Mouse (Mus musculus) heart, embryonic 11.5 days (tissue): Measurements from ENCODE around the gene Eif4e3. TPM values are rescaled to one million over a fixed set of nuclear protein-coding genes. Genes with fewer than 3 reads are reported as not detected.
A peak's percentile ranks its signal among the peaks of the same experiment; 100 is the strongest.

Experiments
- ATAC-seq: fragments of 200-750 bp; cut with Nextera tagmentation; replicated peaks from 2 replicates; pipeline ENCODE4 v1.8.0; 2017; ENCODE audit warnings: moderate library complexity; ENCODE audit not compliant: insufficient number of reproducible peaks, low FRiP score, low TSS enrichment
- H3K27ac ChIP-seq: fragments of 300-500 bp; sonication (generic); 2 replicates; pipeline ENCODE4 v1.5.1; 2014; ENCODE audit warnings: mild to moderate bottlenecking, low read depth, low read length
- H3K27me3 ChIP-seq: fragments of 300-500 bp; sonication (generic); 2 replicates; pipeline ENCODE4 v1.6.1; 2014; ENCODE audit warnings: mild to moderate bottlenecking, low read length, mixed read lengths; ENCODE audit not compliant: control insufficient read depth, insufficient read depth
- H3K36me3 ChIP-seq: fragments of 300-500 bp; sonication (generic); 2 replicates; pipeline ENCODE4 v1.6.1; 2014; ENCODE audit warnings: mild to moderate bottlenecking, low read length, moderate library complexity, mixed read lengths; ENCODE audit not compliant: control insufficient read depth, insufficient read depth
- H3K4me1 ChIP-seq: fragments of 300-500 bp; sonication (generic); 2 replicates; pipeline ENCODE4 v1.6.1; 2014; ENCODE audit warnings: low read length; ENCODE audit not compliant: control insufficient read depth, insufficient read depth
- H3K4me2 ChIP-seq: fragments of 300-500 bp; sonication (generic); 2 replicates; pipeline ENCODE4 v1.6.1; 2014; ENCODE audit warnings: mild to moderate bottlenecking, moderate library complexity
- H3K4me3 ChIP-seq: fragments of 300-500 bp; sonication (generic); 2 replicates; pipeline ENCODE4 v1.5.1; 2014; ENCODE audit warnings: low read depth, low read length
- H3K9ac ChIP-seq: fragments of 300-500 bp; sonication (generic); 2 replicates; pipeline ENCODE4 v1.6.1; 2014; ENCODE audit warnings: mild to moderate bottlenecking, low read depth, low read length, moderate library complexity
- H3K9me3 ChIP-seq: fragments of 300-500 bp; sonication (generic); replicated peaks from 2 replicates; pipeline ENCODE4 v1.6.1; 2016; ENCODE audit warnings: low read length; ENCODE audit not compliant: control insufficient read depth
- WGBS: fragments of 180-500 bp; shearing (Covaris S2); extraction: QIAGEN DNeasy Blood & Tissue Kit; methylation state at CpG from one replicate; pipeline ENCODE4 v1.1.7; 2014; ENCODE audit not compliant: insufficient replicate concordance; 5-methylcytosine and 5-hydroxymethylcytosine counted together
- polyA plus RNA-seq: library from polyadenylated mRNA; unstranded; fragments of >200 nt; fragmentation: Nextera tagmentation; extraction: Ambion mirVana; gene quantifications from 2 replicates; pipeline ENCODE4 v1.2.1, GENCODE M21; 2014

Eif4e3 gene
- polyA plus RNA-seq, 1 experiment from 2014 or later = 6.1 TPM

DNA sequence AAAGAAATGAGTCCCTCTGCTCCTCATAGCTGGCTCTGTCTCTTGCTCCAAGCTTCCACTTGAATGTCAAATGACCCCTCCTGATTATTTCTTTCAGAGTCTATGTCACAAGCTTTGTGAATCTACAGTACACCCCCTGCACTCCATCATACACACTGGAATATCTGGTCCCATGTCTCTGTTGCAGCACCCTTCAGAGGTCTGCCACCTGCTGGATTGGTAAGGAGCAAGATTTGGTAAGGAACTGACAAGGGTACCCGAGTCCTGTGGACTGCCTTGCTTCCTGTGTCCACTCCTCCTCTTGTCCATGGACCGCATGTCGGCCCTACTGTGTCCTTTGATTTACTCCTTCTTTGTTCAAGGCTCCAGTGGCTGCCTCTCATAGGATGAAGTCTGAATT, 5.2 kb upstream of the Eif4e3 start:
- no peak for ATAC-seq
- 64% methylated on average over 3 of the region's 3 CpGs for WGBS

DNA sequence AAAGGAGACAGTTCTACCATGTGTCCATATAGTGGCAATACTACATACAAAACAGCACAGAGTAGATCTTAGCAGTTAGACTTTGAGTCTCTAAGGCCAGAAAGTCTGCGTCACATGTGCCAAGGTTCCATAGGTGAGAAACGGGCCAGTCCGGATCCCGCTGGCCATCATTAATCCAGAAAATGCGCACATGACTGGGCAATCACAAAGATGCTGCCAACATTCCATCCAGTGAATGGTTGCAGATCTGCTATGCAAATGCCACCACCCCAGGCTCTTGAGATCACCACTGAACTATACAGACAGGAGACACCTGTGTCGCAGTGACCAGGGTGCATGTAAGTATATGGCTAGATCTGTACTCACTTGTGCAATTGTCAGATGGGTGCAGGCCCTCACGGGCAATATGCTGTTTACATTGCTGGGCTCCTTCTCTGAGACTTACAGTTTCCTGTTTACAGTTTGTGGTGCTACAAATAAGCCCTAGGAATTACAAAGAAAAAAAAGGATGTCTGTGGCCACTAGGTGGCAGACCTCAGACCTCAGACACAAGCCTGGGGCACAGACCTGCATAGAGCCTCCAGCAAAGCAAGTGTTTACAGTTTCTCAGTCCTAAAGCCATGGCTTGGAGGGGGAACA, 4.0 kb upstream of the Eif4e3 start:
- Histone ChIP-seq H3K9ac (no peak overlapping the region), H3K27me3 (peaks cover 15% of the 10 kb centered on the region; the same call in 1 of the 2 replicates), H3K9me3 (no peaks in the 10 kb centered on the region), H3K27ac (no peak overlapping the region), H3K4me1 (no peaks in the 10 kb centered on the region), H3K4me3 (no peak overlapping the region), H3K4me2 (no peak overlapping the region), H3K36me3 (no peaks in the 10 kb centered on the region)
- WGBS = 76% methylated on average over 7 of the region's 7 CpGs
- ATAC-seq = no peak

More for the DNA sequence above, 5.2 kb upstream of the Eif4e3 start:
- H3K4me3 ChIP-seq = no peak overlapping the region
- H3K36me3 ChIP-seq = no peaks in the 10 kb centered on the region
- H3K27me3 ChIP-seq = peaks cover 13% of the 10 kb centered on the region; the same call in 1 of the 2 replicates
- no peak overlapping the region for H3K27ac ChIP-seq
- no peaks in the 10 kb centered on the region for H3K9me3 ChIP-seq
- H3K4me2 ChIP-seq = no peak overlapping the region
- H3K9ac ChIP-seq = no peak overlapping the region
- no peaks in the 10 kb centered on the region for H3K4me1 ChIP-seq

GRCm38 (mm10) chr6:99669481-99670325, 3.1 kb upstream of the Eif4e3 start:
- ATAC-seq = no peak
- no peak overlapping the region for H3K4me3 ChIP-seq

GRCm38 (mm10) chr6:99667290-99667689, 719 bp upstream of the Eif4e3 start:
- H3K9ac ChIP-seq = no peak overlapping the region
- H3K4me1 ChIP-seq = no peaks in the 10 kb centered on the region
- no peak overlapping the region; the same call in 1 of the 2 replicates for H3K27ac ChIP-seq
- no peaks in the 10 kb centered on the region for H3K9me3 ChIP-seq
- peak overlapping the region; percentile 92 for H3K4me2 ChIP-seq
- 49% methylated on average over 8 of the region's 8 CpGs for WGBS
- H3K27me3 ChIP-seq = peaks cover 18% of the 10 kb centered on the region; the same call in 1 of the 2 replicates
- H3K36me3 ChIP-seq = no peaks in the 10 kb centered on the region
- H3K4me3 ChIP-seq = no peak overlapping the region
- no peak for ATAC-seq

More at GRCm38 (mm10) chr6:99669481-99670325, 3.1 kb upstream of the Eif4e3 start:
- H3K36me3 ChIP-seq = no peaks in the 10 kb centered on the region
- no peaks in the 10 kb centered on the region for H3K4me1 ChIP-seq
- H3K27me3 ChIP-seq = peaks cover 18% of the 10 kb centered on the region; the same call in 1 of the 2 replicates
- WGBS = 44% methylated on average over 4 of the region's 5 CpGs
- H3K4me2 ChIP-seq = no peak overlapping the region
- no peak overlapping the region for H3K9ac ChIP-seq
- H3K9me3 ChIP-seq = no peaks in the 10 kb centered on the region
- no peak overlapping the region for H3K27ac ChIP-seq

DNA sequence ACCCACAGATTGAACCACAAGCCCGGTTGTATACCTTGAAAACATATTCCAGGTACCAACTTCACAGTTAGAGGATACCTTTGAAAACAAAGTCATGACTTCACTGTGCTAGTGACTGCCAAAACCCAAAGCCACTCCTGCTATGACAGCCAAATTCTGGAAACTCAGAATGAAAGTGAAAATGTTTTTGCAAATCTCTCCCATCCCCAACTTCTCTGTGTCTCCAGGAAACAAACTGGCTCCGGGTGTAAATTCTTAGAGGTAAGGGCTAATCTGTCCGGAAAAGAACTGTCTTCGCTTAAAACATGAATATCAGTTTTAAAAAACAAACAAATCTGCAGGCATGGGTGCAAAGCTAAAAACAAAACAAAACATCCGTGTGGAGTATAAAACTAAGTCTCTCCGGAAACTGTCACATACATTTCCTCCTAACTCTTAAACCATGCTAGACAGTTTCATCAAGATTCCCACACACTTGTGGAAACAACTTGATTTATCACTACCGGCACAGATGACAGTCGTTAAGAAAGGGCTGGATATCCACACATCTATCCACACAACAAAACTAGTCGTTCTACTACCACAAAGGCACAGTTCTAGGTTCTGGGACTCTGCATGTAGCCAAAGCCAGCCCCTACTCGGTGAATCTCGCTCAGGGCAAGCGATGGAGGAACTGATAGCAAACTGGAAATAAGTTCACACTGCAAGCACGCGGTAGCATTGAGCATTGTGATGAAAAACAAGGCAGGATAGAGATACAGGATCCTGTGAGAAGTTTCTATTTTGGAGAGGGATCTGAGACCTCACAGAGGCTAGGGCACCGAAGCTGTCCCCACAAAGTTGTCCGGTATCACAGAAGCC, 884 bp downstream of the Eif4e3 start:
- Histone ChIP-seq H3K4me1 (no peaks in the 10 kb centered on the region), H3K36me3 (no peaks in the 10 kb centered on the region), H3K27ac (no peak overlapping the region), H3K9me3 (no peaks in the 10 kb centered on the region), H3K9ac (peak overlapping the region; percentile 87), H3K4me2 (peak overlapping the region; percentile 92), H3K4me3 (peak overlapping the region; percentile 69), H3K27me3 (peaks cover 18% of the 10 kb centered on the region; the same call in 1 of the 2 replicates)
- WGBS = 27% methylated on average over 16 of the region's 16 CpGs
- ATAC-seq = no peak

DNA sequence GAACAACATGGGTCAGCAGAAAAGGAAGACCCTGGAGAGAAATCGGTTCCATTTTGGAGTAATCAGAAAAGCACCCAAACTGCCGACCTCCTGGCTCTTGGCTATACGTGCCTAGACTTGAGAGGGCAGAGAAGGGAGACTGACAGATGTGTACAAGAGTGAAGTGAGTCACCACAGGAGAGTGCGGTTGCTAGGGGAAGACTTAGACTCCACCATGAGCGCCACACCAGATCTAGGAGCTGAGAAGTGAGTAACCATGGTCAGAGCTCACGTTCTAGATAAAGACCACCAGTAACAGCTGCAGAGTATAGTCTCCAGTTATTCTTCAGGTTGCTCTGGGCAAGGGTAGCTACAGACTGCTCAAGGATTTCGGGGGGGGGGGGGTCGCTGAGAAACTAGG, 3.3 kb downstream of the Eif4e3 start:
- Histone ChIP-seq H3K27ac (no peak overlapping the region), H3K4me1 (no peaks in the 10 kb centered on the region), H3K27me3 (0 out of 2 replicates have a peak, but pooled peaks cover 10% of the 10 kb centered on the region), H3K4me3 (no peak overlapping the region), H3K36me3 (no peaks in the 10 kb centered on the region), H3K9me3 (no peaks in the 10 kb centered on the region), H3K4me2 (no peak overlapping the region), H3K9ac (no peak overlapping the region)
- ATAC-seq = no peak
- WGBS = 71% methylated on average over 8 of the region's 8 CpGs

DNA sequence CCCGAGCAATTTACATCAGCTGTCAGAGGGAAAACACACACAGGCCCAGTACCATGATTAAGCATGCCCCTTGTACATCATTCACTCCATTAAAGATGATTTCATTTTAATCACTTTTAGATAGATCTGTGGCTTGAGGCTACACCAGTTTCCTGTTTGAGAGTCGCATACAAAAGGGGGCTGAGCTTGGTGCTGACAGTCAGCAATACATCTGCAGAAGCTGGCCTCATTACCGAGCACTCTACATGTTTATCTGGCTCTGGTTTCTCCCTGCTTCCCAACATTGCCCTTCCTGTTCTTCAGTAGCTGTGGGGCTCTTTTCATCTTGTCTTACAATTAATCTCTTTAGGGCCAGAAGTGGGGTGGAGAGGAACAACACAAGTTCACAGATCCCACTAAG, 6.1 kb downstream of the Eif4e3 start:
- Histone ChIP-seq H3K9me3 (no peaks in the 10 kb centered on the region), H3K4me3 (no peak overlapping the region), H3K36me3 (no peaks in the 10 kb centered on the region), H3K27me3 (0 out of 2 replicates have a peak, but pooled peaks cover 3% of the 10 kb centered on the region), H3K4me1 (no peaks in the 10 kb centered on the region), H3K27ac (no peak overlapping the region), H3K9ac (no peak overlapping the region), H3K4me2 (no peak overlapping the region)
- WGBS = 36% methylated on average over 3 of the region's 3 CpGs
- no peak for ATAC-seq

DNA sequence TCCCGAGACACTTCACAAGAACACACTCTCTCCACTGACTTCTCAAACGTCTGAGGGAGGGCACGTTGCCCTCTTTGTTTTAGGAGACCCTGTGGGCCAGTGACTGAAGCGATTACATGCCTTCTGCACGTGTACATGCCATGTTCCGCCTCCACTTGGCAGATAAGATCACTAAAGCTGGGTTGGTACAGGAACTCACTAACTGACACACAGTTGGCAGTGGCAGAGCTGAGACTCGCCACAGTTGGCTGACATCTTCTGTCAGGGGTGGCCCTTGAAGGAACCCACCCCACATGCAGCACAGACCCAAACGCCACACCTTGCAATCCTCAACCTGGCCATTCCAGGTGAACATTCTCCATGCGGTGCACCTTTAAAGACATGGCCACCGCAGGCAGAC, 8.0 kb downstream of the Eif4e3 start:
- no peaks in the 10 kb centered on the region for H3K36me3 ChIP-seq
- H3K4me2 ChIP-seq = no peak overlapping the region
- H3K27ac ChIP-seq = no peak overlapping the region
- H3K4me1 ChIP-seq = no peaks in the 10 kb centered on the region
- no peak overlapping the region for H3K9ac ChIP-seq
- no peak overlapping the region for H3K4me3 ChIP-seq
- no peaks in the 10 kb centered on the region for H3K9me3 ChIP-seq
- H3K27me3 ChIP-seq = no peaks in the 10 kb centered on the region
- ATAC-seq = no peak
- WGBS = 79% methylated on average over 10 of the region's 10 CpGs
